Mouse (Mus musculus): ENCODE data around the gene Crybg1. TPM values are rescaled to one million over a fixed set of nuclear protein-coding genes. Genes with fewer than 3 reads are reported as not detected.

Gene Crybg1
- polyA plus RNA-seq, 1 experiment: 32.2 TPM

DNA sequence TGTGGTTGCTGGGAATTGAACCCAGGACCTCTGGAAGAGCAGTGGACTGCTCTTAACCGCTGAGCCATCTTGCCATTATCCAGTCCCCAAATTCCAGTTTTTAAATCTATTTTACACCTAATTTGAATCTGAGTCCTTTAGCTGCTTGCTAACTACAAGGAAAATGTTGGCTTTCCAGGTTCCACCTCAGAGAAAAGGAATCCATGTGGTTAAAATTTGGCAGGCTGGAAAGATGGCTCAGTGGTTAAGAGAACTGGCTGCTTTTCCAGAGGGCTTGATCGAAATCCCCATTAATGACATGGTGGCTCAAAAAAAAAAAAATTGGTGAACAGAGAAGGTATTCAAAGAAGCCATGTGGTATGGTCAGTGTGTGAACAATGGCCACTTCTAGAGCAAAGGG is 1.8 kb upstream of the Crybg1 start:
- H3K4me1 ChIP-seq (ENCODE audit: control insufficient read depth, insufficient read depth, low read length): peaks cover 2% of the 10 kb centered on the region; the same call in 1 of the 2 replicates
- TF ChIP-seq CTCF (IDR thresholded peaks at IDR 0.05; ENCODE audit: low read depth, low read length) (no peak), POLR2A (IDR thresholded peaks at IDR 0.05; ENCODE audit: borderline replicate concordance, low read depth, low read length) (no peak)
- H3K4me3 ChIP-seq (ENCODE audit: insufficient read depth, low read length): no peak overlapping the region
- H3K27ac ChIP-seq (ENCODE audit: insufficient read depth, low read depth, low read length): no peak overlapping the region

- no peak overlapping the region for H3K4me3 ChIP-seq (ENCODE audit: insufficient read depth, low read length)
- no peak for TF ChIP-seq CTCF (IDR thresholded peaks at IDR 0.05; ENCODE audit: low read depth, low read length)
- H3K4me1 ChIP-seq (ENCODE audit: control insufficient read depth, insufficient read depth, low read length): peaks cover 2% of the 10 kb centered on the region; the same call in 1 of the 2 replicates
Measured at GRCm38 (mm10) chr10:44143401-44143800, 5.3 kb downstream of the Crybg1 start.

GRCm38 (mm10) chr10:44138137-44138855 is 10.4 kb downstream of the Crybg1 start:
- Histone ChIP-seq H3K4me1 (ENCODE audit: control insufficient read depth, insufficient read depth, low read length) (no peaks in the 10 kb centered on the region), H3K4me3 (ENCODE audit: insufficient read depth, low read length) (no peak overlapping the region), H3K27ac (ENCODE audit: insufficient read depth, low read depth, low read length) (no peak overlapping the region)
- TF ChIP-seq CTCF (IDR thresholded peaks at IDR 0.05; ENCODE audit: low read depth, low read length) (no peak), POLR2A (IDR thresholded peaks at IDR 0.05; ENCODE audit: borderline replicate concordance, low read depth, low read length) (no peak)

More at GRCm38 (mm10) chr10:44143401-44143800, 5.3 kb downstream of the Crybg1 start:
- H3K27ac ChIP-seq (ENCODE audit: insufficient read depth, low read depth, low read length): no peak overlapping the region

DNA sequence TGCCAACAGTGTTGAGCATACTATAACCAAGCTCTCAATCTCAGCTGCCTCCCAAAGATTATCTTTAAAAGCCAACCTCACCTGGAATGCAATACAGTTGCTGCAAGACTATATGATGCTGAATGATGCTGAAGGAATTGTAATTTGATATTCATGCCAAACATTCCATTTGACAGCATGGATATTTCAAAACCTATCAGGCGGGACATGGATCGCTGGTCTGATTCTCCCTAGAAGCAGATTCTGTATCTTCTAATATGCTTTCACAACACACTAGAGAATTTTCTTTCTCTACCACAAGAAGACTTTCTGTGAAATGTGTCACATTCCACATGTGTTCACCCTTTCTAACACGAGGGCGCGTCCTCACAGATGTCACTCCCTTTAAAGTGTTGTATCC is 22.6 kb downstream of the Crybg1 start:
- Histone ChIP-seq H3K4me1 (ENCODE audit: control insufficient read depth, insufficient read depth, low read length) (no peaks in the 10 kb centered on the region), H3K27ac (ENCODE audit: insufficient read depth, low read depth, low read length) (no peak overlapping the region), H3K4me3 (ENCODE audit: insufficient read depth, low read length) (no peak overlapping the region)
- no peak for TF ChIP-seq CTCF (IDR thresholded peaks at IDR 0.05; ENCODE audit: low read depth, low read length)
- TF ChIP-seq POLR2A (IDR thresholded peaks at IDR 0.05; ENCODE audit: borderline replicate concordance, low read depth, low read length): no peak

GRCm38 (mm10) chr10:44124400-44124933 is 24.2 kb downstream of the Crybg1 start:
- TF ChIP-seq CTCF (IDR thresholded peaks at IDR 0.05; ENCODE audit: low read depth, low read length) (no peak), POLR2A (IDR thresholded peaks at IDR 0.05; ENCODE audit: borderline replicate concordance, low read depth, low read length) (no peak)
- no peak overlapping the region for H3K4me3 ChIP-seq (ENCODE audit: insufficient read depth, low read length)
- no peak overlapping the region for H3K27ac ChIP-seq (ENCODE audit: insufficient read depth, low read depth, low read length)
- H3K4me1 ChIP-seq (ENCODE audit: control insufficient read depth, insufficient read depth, low read length): no peaks in the 10 kb centered on the region

DNA sequence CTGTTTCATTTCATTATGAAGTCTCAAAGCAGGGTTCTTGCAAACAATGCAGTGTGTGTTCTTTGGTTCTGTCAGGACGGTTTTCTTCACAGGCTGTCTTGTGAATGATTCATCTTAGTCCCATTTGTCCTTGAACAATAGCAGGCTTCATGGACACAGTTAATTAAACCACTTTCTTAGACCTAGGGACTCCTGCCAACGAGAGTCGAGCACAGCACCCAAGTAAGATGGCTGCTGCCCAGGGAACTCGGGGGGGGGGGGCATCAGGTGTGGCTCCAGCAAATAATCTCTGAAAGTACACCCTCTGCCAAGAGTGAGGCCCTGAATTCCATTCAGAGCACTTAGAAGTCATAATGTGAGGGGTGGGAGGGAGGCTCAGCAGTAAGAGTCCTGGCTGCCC is 30.0 kb downstream of the Crybg1 start:
- Histone ChIP-seq H3K27ac (ENCODE audit: insufficient read depth, low read depth, low read length) (no peak overlapping the region), H3K4me3 (ENCODE audit: insufficient read depth, low read length) (no peak overlapping the region), H3K4me1 (ENCODE audit: control insufficient read depth, insufficient read depth, low read length) (no peaks in the 10 kb centered on the region)
- TF ChIP-seq POLR2A (IDR thresholded peaks at IDR 0.05; ENCODE audit: borderline replicate concordance, low read depth, low read length) (no peak), CTCF (IDR thresholded peaks at IDR 0.05; ENCODE audit: low read depth, low read length) (no peak)

DNA sequence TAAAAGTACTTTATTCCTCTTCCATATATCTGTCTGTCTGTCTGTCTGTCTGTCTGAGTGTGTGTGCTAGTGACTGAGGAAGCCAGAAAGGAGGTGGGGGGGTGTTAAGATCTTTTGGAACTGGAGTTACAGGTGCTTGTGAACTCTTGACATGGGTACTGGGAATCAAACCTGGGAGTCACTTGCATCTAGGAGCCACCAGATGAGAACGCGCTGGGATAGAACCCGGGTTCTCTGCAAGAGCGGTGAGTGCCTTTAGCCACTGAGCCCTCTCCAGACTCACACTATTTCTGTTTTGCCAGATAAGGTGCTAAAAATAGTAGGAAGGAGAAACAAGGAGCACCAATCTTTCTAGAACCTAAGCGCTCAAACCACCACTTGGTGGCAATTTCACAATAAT is 31.9 kb downstream of the Crybg1 start:
- TF ChIP-seq CTCF (IDR thresholded peaks at IDR 0.05; ENCODE audit: low read depth, low read length) (no peak), POLR2A (IDR thresholded peaks at IDR 0.05; ENCODE audit: borderline replicate concordance, low read depth, low read length) (no peak)

DNA sequence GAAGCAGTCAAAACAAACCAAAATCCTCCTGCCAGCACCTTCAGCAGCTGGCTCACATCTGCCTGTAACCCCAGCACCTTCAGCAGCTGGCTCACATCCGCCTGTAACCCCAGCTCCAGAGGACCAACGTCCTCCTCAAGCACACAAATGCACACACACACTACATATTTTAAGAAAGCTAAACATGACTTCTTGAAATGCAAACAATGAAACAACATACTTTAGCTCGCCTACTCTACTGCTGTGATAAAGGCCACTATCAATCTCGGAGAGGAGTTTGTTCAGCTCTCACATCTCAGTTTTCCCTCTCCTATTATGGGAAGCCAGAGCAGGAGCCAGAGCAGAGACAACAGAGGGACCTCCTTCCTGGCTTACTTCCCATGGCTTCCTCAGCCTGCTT is 34.0 kb downstream of the Crybg1 start:
- Histone ChIP-seq H3K27ac (ENCODE audit: insufficient read depth, low read depth, low read length) (no peak overlapping the region), H3K4me3 (ENCODE audit: insufficient read depth, low read length) (no peak overlapping the region), H3K4me1 (ENCODE audit: control insufficient read depth, insufficient read depth, low read length) (no peaks in the 10 kb centered on the region)
- TF ChIP-seq CTCF (IDR thresholded peaks at IDR 0.05; ENCODE audit: low read depth, low read length) (no peak), POLR2A (IDR thresholded peaks at IDR 0.05; ENCODE audit: borderline replicate concordance, low read depth, low read length) (no peak)

More for the DNA sequence above, 31.9 kb downstream of the Crybg1 start:
- no peak overlapping the region for H3K27ac ChIP-seq (ENCODE audit: insufficient read depth, low read depth, low read length)
- H3K4me1 ChIP-seq (ENCODE audit: control insufficient read depth, insufficient read depth, low read length): no peaks in the 10 kb centered on the region
- H3K4me3 ChIP-seq (ENCODE audit: insufficient read depth, low read length): no peak overlapping the region

GRCm38 (mm10) chr10:44112005-44112675 is 36.5 kb downstream of the Crybg1 start:
- Histone ChIP-seq H3K4me3 (ENCODE audit: insufficient read depth, low read length) (no peak overlapping the region), H3K4me1 (ENCODE audit: control insufficient read depth, insufficient read depth, low read length) (no peaks in the 10 kb centered on the region), H3K27ac (ENCODE audit: insufficient read depth, low read depth, low read length) (no peak overlapping the region)
- TF ChIP-seq CTCF (IDR thresholded peaks at IDR 0.05; ENCODE audit: low read depth, low read length): no peak
- TF ChIP-seq POLR2A (IDR thresholded peaks at IDR 0.05; ENCODE audit: borderline replicate concordance, low read depth, low read length): no peak

- Histone ChIP-seq H3K27ac (ENCODE audit: insufficient read depth, low read depth, low read length) (no peak overlapping the region), H3K4me3 (ENCODE audit: insufficient read depth, low read length) (no peak overlapping the region), H3K4me1 (ENCODE audit: control insufficient read depth, insufficient read depth, low read length) (no peaks in the 10 kb centered on the region)
- TF ChIP-seq POLR2A (IDR thresholded peaks at IDR 0.05; ENCODE audit: borderline replicate concordance, low read depth, low read length) (no peak), CTCF (IDR thresholded peaks at IDR 0.05; ENCODE audit: low read depth, low read length) (no peak)
Measured at GRCm38 (mm10) chr10:44111168-44111567, 37.5 kb downstream of the Crybg1 start.
